Mouse (Mus musculus) splenic B cell, adult 2 months (primary cell): ENCODE results near the gene E2f3.

ENCODE experiments used
- DNase-seq: peaks from one replicate; pipeline ENCODE4 v3.0.0-alpha.2; 2011; ENCODE audit warnings: low read depth, low spot score
- H3K27me3 ChIP-seq: 2 replicates; pipeline ENCODE4 v1.6.1; 2012; ENCODE audit warnings: mild to moderate bottlenecking, low read length, moderate library complexity, mixed read lengths; ENCODE audit not compliant: control insufficient read depth, poor library complexity, insufficient read depth, severe bottlenecking
- H3K36me3 ChIP-seq: 2 replicates; pipeline ENCODE4 v1.6.1; 2012; ENCODE audit warnings: mild to moderate bottlenecking, low read length, moderate library complexity, mixed read lengths; ENCODE audit not compliant: control insufficient read depth, poor library complexity, insufficient read depth, severe bottlenecking

The E2f3 gene

GRCm38 (mm10) chr13:29986756-29987120 is 875 bp upstream of the E2f3 start:
- Histone ChIP-seq H3K27me3 (no peaks in the 10 kb centered on the region), H3K36me3 (no peaks in the 10 kb centered on the region)
- no peak for DNase-seq

GRCm38 (mm10) chr13:29985101-29985854 is 585 bp downstream of the E2f3 start:
- H3K27me3 ChIP-seq, result no peaks in the 10 kb centered on the region
- DNase-seq, result no peak
- H3K36me3 ChIP-seq, result no peaks in the 10 kb centered on the region

- DNase-seq, result peak; percentile 84
- Histone ChIP-seq H3K27me3 (no peaks in the 10 kb centered on the region), H3K36me3 (no peaks in the 10 kb centered on the region)
Observed at GRCm38 (mm10) chr13:29984286-29985100, 1.4 kb downstream of the E2f3 start.

GRCm38 (mm10) chr13:29983523-29984191 is 2.2 kb downstream of the E2f3 start:
- no peaks in the 10 kb centered on the region for H3K27me3 ChIP-seq
- peak; percentile 41 for DNase-seq
- no peaks in the 10 kb centered on the region for H3K36me3 ChIP-seq

- peak; percentile 56 for DNase-seq
- no peaks in the 10 kb centered on the region for H3K36me3 ChIP-seq
Observed at GRCm38 (mm10) chr13:29983037-29983436, 2.8 kb downstream of the E2f3 start.

GRCm38 (mm10) chr13:29982400-29982799 is 3.5 kb downstream of the E2f3 start:
- Histone ChIP-seq H3K27me3 (no peaks in the 10 kb centered on the region), H3K36me3 (no peaks in the 10 kb centered on the region)
- no peak for DNase-seq

More at GRCm38 (mm10) chr13:29983037-29983436, 2.8 kb downstream of the E2f3 start:
- no peaks in the 10 kb centered on the region for H3K27me3 ChIP-seq

GRCm38 (mm10) chr13:29979140-29979564 is 6.7 kb downstream of the E2f3 start:
- Histone ChIP-seq H3K36me3 (no peaks in the 10 kb centered on the region), H3K27me3 (no peaks in the 10 kb centered on the region)
- DNase-seq, result peak; percentile 45

- H3K36me3 ChIP-seq, result no peaks in the 10 kb centered on the region
- DNase-seq, result no peak
- no peaks in the 10 kb centered on the region for H3K27me3 ChIP-seq
Observed at GRCm38 (mm10) chr13:29977358-29977757, 8.5 kb downstream of the E2f3 start.

- peak; percentile 55 for DNase-seq
- Histone ChIP-seq H3K36me3 (no peaks in the 10 kb centered on the region), H3K27me3 (no peaks in the 10 kb centered on the region)
Observed at GRCm38 (mm10) chr13:29974066-29974465, 11.8 kb downstream of the E2f3 start.

GRCm38 (mm10) chr13:29973610-29974009 is 12.3 kb downstream of the E2f3 start:
- Histone ChIP-seq H3K27me3 (no peaks in the 10 kb centered on the region), H3K36me3 (no peaks in the 10 kb centered on the region)
- no peak for DNase-seq

- peak; percentile 66 for DNase-seq
- H3K36me3 ChIP-seq, result no peaks in the 10 kb centered on the region
- no peaks in the 10 kb centered on the region for H3K27me3 ChIP-seq
Observed at GRCm38 (mm10) chr13:29970333-29970732, 15.5 kb downstream of the E2f3 start.

GRCm38 (mm10) chr13:29968636-29969035 is 17.2 kb downstream of the E2f3 start:
- Histone ChIP-seq H3K36me3 (no peaks in the 10 kb centered on the region), H3K27me3 (no peaks in the 10 kb centered on the region)
- DNase-seq, result no peak

- Histone ChIP-seq H3K36me3 (no peaks in the 10 kb centered on the region), H3K27me3 (no peaks in the 10 kb centered on the region)
- no peak for DNase-seq
Observed at GRCm38 (mm10) chr13:29967367-29967766, 18.5 kb downstream of the E2f3 start.

GRCm38 (mm10) chr13:29966966-29967365 is 18.9 kb downstream of the E2f3 start:
- no peak for DNase-seq
- Histone ChIP-seq H3K27me3 (no peaks in the 10 kb centered on the region), H3K36me3 (no peaks in the 10 kb centered on the region)

- H3K36me3 ChIP-seq, result no peaks in the 10 kb centered on the region
- DNase-seq, result no peak
- no peaks in the 10 kb centered on the region for H3K27me3 ChIP-seq
Observed at GRCm38 (mm10) chr13:29964087-29964486, 21.8 kb downstream of the E2f3 start.
